Mouse (Mus musculus) spleen, adult 18-20 months (tissue): Measurements from ENCODE around the gene Eps15l1.

Source experiments
- DNase-seq, 2 experiments: peaks; one replicate each; pipeline ENCODE4 v3.0.0; 2022; ENCODE audit warnings: mixed read lengths in 2 of 2

Gene Eps15l1

GRCm38 (mm10) chr8:72348956-72349355 lies 72.3 kb downstream of the Eps15l1 start:
- no peak for DNase-seq

GRCm38 (mm10) chr8:72348114-72348513 lies 73.1 kb downstream of the Eps15l1 start:
- DNase-seq, result no peak

DNA sequence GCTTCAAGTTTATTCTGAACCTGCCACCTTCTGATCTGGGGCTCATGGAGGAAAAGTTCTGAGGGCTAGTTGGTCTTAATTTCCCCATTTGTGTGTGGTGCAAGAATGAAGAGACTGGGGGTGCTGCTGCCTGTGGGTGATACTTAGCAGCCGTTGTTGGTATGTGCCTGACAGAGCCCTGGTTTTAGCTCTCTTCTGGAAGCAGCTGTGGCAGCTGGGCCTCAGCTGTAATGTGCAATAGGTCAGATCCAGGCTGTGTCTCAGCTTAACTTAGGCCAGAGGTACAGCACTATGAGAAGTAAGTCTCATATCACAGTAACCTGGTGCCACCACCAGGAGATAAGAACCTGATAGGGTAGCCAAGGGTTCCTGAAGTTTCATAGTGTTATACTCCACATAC lies 73.7 kb downstream of the Eps15l1 start:
- no peak for DNase-seq

GRCm38 (mm10) chr8:72343725-72344124 lies 77.5 kb downstream of the Eps15l1 start:
- peak in 1 of 2 experiments; percentile 41 for DNase-seq

GRCm38 (mm10) chr8:72342556-72343300 lies 78.5 kb downstream of the Eps15l1 start:
- DNase-seq, result no peak

- DNase-seq, result no peak
Observed at GRCm38 (mm10) chr8:72337034-72337433, 84.2 kb downstream of the Eps15l1 start.

DNA sequence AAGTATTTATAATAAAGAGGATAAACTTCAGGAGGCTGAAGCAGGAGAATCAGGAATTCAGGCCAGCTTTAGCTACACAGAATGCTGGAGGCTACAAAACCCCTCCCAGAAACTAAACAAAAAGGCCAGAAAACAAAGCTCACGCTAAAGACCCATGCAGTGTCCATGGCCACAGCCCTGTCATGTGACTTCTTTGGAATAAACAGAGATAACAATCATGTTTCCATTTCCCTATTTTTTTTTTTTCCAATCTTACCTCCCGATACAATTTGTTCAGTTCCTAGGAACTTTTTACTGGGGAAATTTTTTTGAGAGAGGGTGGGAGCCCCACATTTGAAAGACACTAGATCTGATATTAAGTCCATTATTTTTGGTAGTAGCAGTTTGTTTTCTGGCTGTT lies 85.0 kb downstream of the Eps15l1 start:
- no peak for DNase-seq

DNA sequence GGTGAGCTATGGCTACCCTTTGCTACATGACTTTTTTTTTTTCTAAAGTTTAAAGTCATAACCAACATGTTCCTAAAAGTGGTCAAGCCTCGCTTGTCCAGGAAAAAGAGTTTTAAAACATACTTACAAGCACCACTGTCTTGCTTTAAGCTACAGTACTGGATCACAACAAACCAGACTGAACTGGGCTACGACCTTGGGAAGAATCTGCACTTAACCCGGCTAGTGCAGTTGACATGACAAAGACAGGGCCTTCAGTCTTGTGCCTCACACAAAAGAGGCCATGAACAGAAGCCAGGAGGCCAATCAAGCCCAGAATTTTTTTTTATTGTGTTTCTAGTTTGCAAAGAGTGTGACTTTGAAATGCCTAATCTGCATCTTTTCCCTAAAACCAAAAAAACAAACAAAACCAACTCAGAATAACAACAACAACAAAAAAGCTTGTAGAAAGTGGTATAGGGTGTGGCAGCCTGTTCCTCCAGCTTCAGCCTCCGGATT lies 87.1 kb downstream of the Eps15l1 start:
- no peak for DNase-seq

DNA sequence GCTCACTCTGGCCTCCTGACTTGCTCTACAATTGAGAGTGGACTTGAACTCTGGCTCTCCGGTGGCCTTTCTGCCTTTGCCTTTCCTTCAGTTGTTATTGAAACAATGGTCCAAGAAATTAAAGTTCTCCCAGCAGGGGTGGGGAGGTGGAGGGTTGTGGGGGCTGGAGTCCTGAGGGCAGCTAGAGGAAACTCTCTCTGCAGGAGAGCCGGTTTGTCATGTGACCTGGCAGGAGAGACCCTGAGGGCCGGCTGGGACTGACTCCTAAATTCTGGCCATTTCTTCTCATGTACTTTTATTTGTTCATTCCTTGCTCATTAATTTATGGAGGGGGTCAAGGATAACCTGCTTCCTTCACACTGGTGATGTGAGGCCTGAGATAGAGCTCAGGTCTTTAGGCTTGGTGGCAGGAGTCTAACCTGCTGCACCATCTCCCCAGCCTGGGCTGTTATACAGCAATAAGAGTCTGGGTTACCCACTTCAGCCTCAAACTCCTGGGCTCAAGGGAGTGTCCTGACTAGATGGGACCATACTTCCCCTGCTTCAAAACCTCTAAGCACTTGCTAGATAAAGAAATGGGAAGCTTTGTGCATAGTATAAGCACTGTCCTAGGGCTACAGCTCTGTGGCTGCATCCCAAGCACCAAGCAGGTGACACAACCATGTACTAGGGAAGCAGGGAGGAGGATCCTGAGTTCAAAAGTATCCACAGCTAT lies 87.7 kb downstream of the Eps15l1 start:
- no peak for DNase-seq

DNA sequence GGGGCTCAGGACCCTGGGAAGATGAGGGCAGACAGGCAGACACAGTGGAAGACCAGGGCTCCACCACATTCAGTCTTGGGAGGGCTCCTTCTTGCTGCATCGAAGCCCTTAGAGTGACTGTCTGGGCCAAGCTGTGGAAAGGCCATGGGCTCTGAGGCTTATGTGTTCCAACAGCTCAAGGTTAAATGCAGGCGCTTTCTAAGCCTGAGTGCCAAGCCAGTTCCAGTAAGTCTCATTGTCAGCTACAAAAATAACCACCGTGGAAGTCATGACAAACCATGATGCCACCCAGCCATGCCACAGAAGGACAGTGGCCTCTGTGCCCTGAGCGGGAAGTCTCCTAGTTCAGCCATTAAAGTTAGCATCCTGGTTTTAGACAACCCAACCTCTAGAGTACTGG lies 89.6 kb downstream of the Eps15l1 start:
- no peak for DNase-seq

GRCm38 (mm10) chr8:72330806-72331516 lies 90.3 kb downstream of the Eps15l1 start:
- DNase-seq, result no peak

- DNase-seq, result no peak
Observed at GRCm38 (mm10) chr8:72329116-72329515, 92.1 kb downstream of the Eps15l1 start.

- no peak for DNase-seq
Observed at GRCm38 (mm10) chr8:72324708-72325107, 96.6 kb downstream of the Eps15l1 start.

- no peak for DNase-seq
Observed at GRCm38 (mm10) chr8:72324036-72324706, 97.1 kb downstream of the Eps15l1 start.

GRCm38 (mm10) chr8:72323131-72323725 lies 98.0 kb downstream of the Eps15l1 start:
- no peak for DNase-seq

DNA sequence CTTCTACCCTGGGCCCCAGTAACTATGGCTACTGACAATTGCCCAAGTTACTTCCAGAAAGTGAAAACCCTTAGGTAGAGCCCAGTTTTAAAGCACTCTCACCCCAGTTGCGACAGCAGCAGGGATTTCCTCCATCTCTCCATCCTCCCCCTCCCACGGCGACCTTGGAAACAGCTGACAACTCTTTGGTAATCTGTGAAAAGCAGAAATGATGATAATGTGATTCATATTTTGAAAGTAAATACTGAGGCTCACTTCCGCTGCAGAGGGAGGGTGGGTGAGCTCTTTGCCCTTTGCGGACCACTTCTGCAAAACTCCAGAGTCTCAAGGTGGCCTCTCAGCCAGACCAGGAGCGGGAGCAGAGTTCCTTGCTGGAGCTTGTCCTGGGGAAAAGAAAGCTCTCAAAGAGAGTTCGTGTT lies 98.8 kb downstream of the Eps15l1 start:
- DNase-seq, result peak; percentile 54 to 60

DNA sequence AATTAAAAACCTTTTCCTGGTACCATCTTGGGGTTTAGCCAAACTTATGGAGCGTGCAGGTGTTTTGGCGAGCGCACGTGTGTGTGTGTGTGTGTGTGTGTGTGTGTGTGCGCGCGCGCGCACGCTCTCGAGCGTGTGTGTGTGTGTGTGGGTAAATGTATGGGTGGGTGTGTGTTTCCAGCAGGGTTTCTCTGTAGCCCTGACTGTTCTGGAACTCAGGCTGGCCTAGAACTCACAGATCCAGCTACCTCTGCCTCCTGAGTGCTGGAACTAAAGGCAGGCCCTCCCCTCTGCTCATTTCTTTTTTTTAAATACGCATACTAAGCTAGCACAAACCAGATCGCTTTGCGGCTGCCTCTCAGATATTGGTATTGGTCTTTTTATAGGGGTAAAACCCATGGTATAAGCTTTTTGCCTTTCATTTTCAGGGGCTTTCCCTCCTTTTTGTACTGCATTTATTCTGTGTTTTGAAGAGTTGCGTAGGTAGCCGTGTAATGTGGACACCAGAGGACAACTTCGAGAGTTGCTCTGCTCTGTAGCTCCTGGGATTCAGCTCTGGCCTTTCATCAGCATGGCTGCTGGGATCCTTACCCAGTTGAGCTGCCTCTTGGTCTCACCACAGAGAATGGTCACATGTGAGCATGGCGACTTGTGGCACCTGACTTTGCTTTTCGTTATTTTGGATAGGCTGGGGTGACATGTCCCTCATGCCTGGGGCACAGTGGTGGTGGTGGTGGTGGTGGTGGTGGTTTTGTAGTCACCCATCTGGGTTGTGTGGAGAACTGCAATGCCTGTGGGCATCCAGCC lies 99.4 kb downstream of the Eps15l1 start:
- peak in 1 of 2 experiments; percentile 38 for DNase-seq

DNA sequence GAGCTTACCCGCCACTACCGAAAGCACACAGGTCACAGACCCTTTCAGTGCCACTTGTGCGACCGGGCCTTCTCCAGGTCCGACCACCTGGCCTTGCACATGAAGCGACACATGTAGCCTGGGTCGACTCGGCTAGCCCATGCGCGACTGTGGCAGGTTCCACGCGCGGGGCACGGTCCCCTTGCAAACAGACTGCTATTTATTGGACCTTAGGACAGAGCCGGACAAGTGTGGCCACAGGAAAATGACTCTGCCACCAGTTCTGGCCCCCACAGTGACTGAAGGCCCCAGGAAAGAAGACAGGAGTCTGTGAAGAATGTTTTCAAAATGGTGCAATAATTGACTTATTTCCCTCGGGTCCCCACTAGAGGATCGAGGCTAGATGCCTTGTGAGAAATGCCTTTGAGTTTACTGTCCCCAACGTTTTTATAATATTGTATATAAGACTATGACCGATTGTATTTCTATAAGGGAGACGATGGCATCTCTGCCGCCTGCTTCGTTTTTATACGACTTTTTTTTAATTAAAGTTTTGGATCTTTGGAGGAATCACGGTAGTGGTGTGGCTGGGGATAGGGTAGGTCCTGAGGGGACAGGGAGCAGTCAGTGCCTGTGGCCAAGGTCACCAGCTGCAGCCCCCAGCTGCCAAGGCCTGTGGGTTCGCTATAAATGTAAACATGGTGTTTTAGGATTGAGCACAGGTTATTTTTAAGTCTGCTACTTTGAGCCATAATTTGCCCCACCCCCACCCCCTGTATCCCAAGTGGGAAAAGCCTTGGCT lies 100.3 kb downstream of the Eps15l1 start:
- peak; percentile 29 to 39 for DNase-seq

GRCm38 (mm10) chr8:72319921-72320802 lies 101.1 kb downstream of the Eps15l1 start:
- DNase-seq, result peak; percentile 30 to 49

DNA sequence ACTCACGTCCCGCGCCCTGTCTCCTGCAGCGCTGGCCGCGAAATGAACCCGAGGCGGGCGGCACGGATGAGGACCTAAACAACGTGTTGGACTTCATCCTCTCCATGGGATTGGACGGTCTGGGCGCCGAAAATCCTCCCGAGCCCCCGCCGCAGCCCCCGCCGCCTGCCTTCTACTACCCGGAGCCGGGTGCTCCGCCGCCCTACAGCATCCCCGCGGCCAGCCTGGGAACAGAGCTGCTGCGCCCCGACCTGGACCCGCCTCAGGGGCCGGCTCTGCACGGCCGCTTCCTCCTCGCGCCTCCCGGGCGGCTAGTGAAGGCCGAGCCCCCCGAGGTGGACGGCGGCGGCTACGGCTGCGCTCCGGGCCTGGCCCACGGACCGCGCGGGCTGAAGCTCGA lies 101.9 kb downstream of the Eps15l1 start:
- DNase-seq, result no peak
